Mouse (Mus musculus) heart, postnatal 0 days (tissue): ENCODE measurements at regions not wholly inside any gene's neighbourhood (a gene's known extent, or its start where the extent isn't known, plus 50 kb on each side); places are given as distances from the start of the nearest gene placed in this dataset.

Source experiments
- CTCF ChIP-seq: IDR thresholded peaks from 2 replicates; pipeline ENCODE4 v1.5.1; 2016; ENCODE audit warnings: antibody characterized with exemption, control low read depth, low read depth
- EP300 ChIP-seq: IDR thresholded peaks from 2 replicates; pipeline ENCODE4 v1.6.1; 2016; ENCODE audit warnings: antibody characterized with exemption, low read depth

- TF ChIP-seq CTCF: no peak
- TF ChIP-seq EP300: no peak
Observed at GRCm38 (mm10) chr3:9100761-9101160, 509.1 kb downstream of the Zfp704 start.
